Mouse (Mus musculus) ES-E14 (cell line): Measurements from ENCODE around the gene Tmem209. TPM values are rescaled to one million over a fixed set of nuclear protein-coding genes. Genes with fewer than 3 reads are reported as not detected.
A peak's percentile ranks its signal among the peaks of the same experiment; 100 is the strongest.

Experiments used
- DNase-seq: peaks from one replicate; pipeline ENCODE4 v3.0.0-alpha.2; 2013; ENCODE audit warnings: low read depth, low spot score
- H3K27ac ChIP-seq: 2 replicates; pipeline ENCODE4 v1.5.1; 2012; ENCODE audit warnings: low read depth, mild to moderate bottlenecking, low read length, moderate library complexity, mixed read lengths; ENCODE audit not compliant: poor library complexity, insufficient read depth, severe bottlenecking
- H3K36me3 ChIP-seq: 2 replicates; pipeline ENCODE4 v1.6.1; 2012; ENCODE audit warnings: mild to moderate bottlenecking, low read length, moderate library complexity, mixed read lengths; ENCODE audit not compliant: control insufficient read depth, poor library complexity, insufficient read depth, severe bottlenecking
- H3K4me1 ChIP-seq, 2 experiments: fragments of 150-350 bp in 1 of 2; sonication (generic) in 1 of 2; 2 replicates each; pipeline ENCODE4 v1.6.1; 2012; ENCODE audit warnings: low read length in 2 of 2, mild to moderate bottlenecking in 1 of 2, mixed read lengths in 1 of 2; ENCODE audit not compliant: control insufficient read depth in 2 of 2, insufficient read depth in 2 of 2, poor library complexity in 1 of 2
- H3K4me3 ChIP-seq, 2 experiments: fragments of 150-350 bp in 1 of 2; sonication (generic) in 1 of 2; 2 replicates each; pipeline ENCODE4 v1.5.1; 2012; ENCODE audit warnings: low read length in 2 of 2, low read depth in 1 of 2, mild to moderate bottlenecking in 1 of 2, mixed read lengths in 1 of 2; ENCODE audit not compliant: insufficient read depth in 1 of 2, poor library complexity in 1 of 2, severe bottlenecking in 1 of 2
- H3K9ac ChIP-seq: 2 replicates; pipeline ENCODE4 v1.6.1; 2012; ENCODE audit warnings: low read depth, mild to moderate bottlenecking, low read length, mixed read lengths; ENCODE audit not compliant: poor library complexity, insufficient read depth, severe bottlenecking
- H3K9me3 ChIP-seq: fragments of 150-350 bp; sonication (generic); 2 replicates; pipeline ENCODE4 v1.6.1; 2012; ENCODE audit warnings: low read depth, mild to moderate bottlenecking, low read length; ENCODE audit not compliant: control insufficient read depth, insufficient read depth
- CHD2 ChIP-seq: IDR thresholded peaks from 2 replicates; pipeline ENCODE4 v1.6.1; 2014; ENCODE audit warnings: mild to moderate bottlenecking, low read depth, low read length, inconsistent platforms
- HCFC1 ChIP-seq: IDR thresholded peaks from 2 replicates; pipeline ENCODE4 v1.6.1; 2012; ENCODE audit warnings: low read length, inconsistent platforms, borderline replicate concordance; ENCODE audit not compliant: insufficient read depth
- MAFK ChIP-seq: IDR thresholded peaks from 2 replicates; pipeline ENCODE4 v1.6.1; 2014; ENCODE audit warnings: mild to moderate bottlenecking, low read depth, low read length, inconsistent platforms; ENCODE audit not compliant: insufficient read depth
- ZC3H11A ChIP-seq: IDR thresholded peaks from 2 replicates; pipeline ENCODE4 v1.6.1; 2012; ENCODE audit warnings: low read depth, mild to moderate bottlenecking, inconsistent platforms, low read length, borderline replicate concordance
- ZNF384 ChIP-seq: IDR thresholded peaks from 2 replicates; pipeline ENCODE4 v1.6.1; 2012; ENCODE audit warnings: low read depth, low read length, inconsistent platforms
- in situ Hi-C, 2 experiments: fragments of 600-800 bp; cut with MboI; formaldehyde crosslinking; loops; one replicate each; pipeline ENCODE4 v1.15.1; 2025; ENCODE audit warnings: low sequenced_read_pairs in 2 of 2, inconsistent platforms in 1 of 2; ENCODE audit not compliant: unreplicated experiment in 2 of 2
- total RNA-seq: library from RNA; depleted of rRNA; stranded (reverse); fragments of 300-350 nt; gene quantifications from 2 replicates; pipeline ENCODE4 v1.2.3, GENCODE M21; 2012

Tmem209 gene
- total RNA-seq, 1 experiment, result 104 TPM

DNA sequence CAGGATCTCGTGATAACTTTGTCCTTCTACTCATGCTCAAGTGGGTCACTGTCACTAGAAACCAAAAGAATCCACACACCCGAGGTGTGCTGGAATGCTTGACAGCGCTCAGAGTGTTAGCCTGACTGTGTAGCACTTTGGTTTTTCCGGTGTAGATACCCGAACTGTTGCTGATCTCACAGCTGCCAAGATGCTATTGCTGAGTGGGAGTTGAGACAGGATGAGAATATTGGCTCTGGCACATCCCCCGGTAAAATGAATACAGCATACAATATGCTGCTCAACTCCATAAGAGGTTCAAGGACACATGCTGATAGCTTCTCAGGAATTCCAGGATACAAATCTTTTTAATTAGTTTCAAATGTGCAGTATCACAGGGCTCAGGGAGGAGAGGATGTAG is 19.2 kb upstream of the Tmem209 start:
- no peak for DNase-seq
- no peak for TF ChIP-seq ZC3H11A
- no peak for TF ChIP-seq ZNF384
- no peak for TF ChIP-seq MAFK
- no peak for TF ChIP-seq CHD2
- no peak for TF ChIP-seq HCFC1
- H3K4me1 ChIP-seq, result peaks cover 10 to 23% of the 10 kb centered on the region in 2 experiments; a peak in 3 of 4 replicates
- H3K9me3 ChIP-seq, result no peaks in the 10 kb centered on the region
- H3K36me3 ChIP-seq, result no peaks in the 10 kb centered on the region
- no peak overlapping the region for H3K9ac ChIP-seq
- no peak overlapping the region for H3K4me3 ChIP-seq
- H3K27ac ChIP-seq, result no peak overlapping the region
- in situ Hi-C loops, result no loop called here

- in situ Hi-C loops, result no loop called here
- Histone ChIP-seq H3K4me3 (peak overlapping the region; percentile 34 to 35), H3K9me3 (no peaks in the 10 kb centered on the region), H3K36me3 (no peaks in the 10 kb centered on the region), H3K9ac (peak overlapping the region; percentile 73), H3K4me1 (peaks cover 10 to 26% of the 10 kb centered on the region in 2 experiments; a peak in 3 of 4 replicates), H3K27ac (peak overlapping the region; percentile 94)
- peak; percentile 37 for DNase-seq
- TF ChIP-seq HCFC1, result no peak
- TF ChIP-seq ZNF384, result no peak
- no peak for TF ChIP-seq MAFK
Observed at GRCm38 (mm10) chr6:30526586-30527515, 17.3 kb upstream of the Tmem209 start.

DNA sequence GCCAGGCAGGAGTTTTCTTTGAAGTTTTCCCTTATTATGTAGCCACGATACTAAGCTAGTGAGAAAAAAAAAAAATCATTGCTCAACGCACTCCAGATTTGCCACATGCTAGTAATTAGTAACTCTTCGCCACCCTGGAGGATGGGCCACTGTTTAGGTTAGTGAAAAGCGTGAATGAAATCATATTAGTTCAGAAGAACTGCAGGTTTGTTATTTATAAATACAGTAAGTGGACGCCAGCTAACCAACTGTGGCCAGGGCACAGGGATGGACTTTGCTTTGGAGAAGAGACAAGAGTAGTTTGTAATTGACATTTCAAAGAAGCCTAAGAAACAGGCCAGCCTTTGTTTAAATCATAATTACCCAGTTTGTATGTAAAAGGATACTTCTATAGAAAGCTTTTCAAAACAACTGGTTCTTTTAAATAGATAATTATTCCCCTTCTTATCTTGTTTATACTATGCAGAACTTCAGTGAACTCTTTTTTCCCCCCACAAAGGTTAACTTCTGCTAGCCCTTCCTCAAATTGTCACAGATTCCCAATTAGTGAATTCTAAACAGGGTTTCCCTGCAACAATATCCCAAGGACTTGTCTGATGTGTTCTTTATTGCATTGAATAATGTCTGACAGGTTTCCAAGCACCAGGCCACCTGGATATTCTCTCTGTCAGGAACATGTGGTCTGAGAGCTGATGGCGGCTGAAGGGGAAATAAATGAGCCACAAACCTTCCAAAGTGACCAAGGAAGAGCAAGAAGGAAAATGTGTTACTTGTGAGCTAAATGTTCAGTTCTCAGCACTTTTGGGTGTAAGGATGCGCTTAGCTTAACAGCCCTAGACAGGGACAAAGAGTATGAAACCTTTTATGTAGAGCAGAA is 16.1 kb upstream of the Tmem209 start:
- no peaks in the 10 kb centered on the region for H3K36me3 ChIP-seq
- peak overlapping the region; percentile 43; the same call in 1 of the 2 replicates for H3K9ac ChIP-seq
- no peaks in the 10 kb centered on the region for H3K9me3 ChIP-seq
- no peak overlapping the region for H3K4me3 ChIP-seq
- H3K27ac ChIP-seq, result peak overlapping the region; percentile 24; the same call in 1 of the 2 replicates
- peaks cover 10 to 26% of the 10 kb centered on the region in 2 experiments; a peak in 3 of 4 replicates for H3K4me1 ChIP-seq
- TF ChIP-seq HCFC1, result no peak
- TF ChIP-seq MAFK, result no peak
- no peak for TF ChIP-seq CHD2
- no peak for TF ChIP-seq ZNF384
- TF ChIP-seq ZC3H11A, result no peak
- no peak for DNase-seq
- in situ Hi-C loops, result no loop called here

- TF ChIP-seq ZNF384, result no peak
- TF ChIP-seq MAFK, result no peak
- TF ChIP-seq CHD2, result no peak
- TF ChIP-seq HCFC1, result no peak
- no peak for TF ChIP-seq ZC3H11A
- in situ Hi-C loops, result no loop called here
- no peak for DNase-seq
- no peak overlapping the region for H3K27ac ChIP-seq
- no peak overlapping the region for H3K4me3 ChIP-seq
- no peaks in the 10 kb centered on the region for H3K36me3 ChIP-seq
- peaks cover 0 to 8% of the 10 kb centered on the region in 2 experiments; a peak in 2 of 4 replicates for H3K4me1 ChIP-seq
- H3K9me3 ChIP-seq, result no peaks in the 10 kb centered on the region
- H3K9ac ChIP-seq, result no peak overlapping the region
Observed at GRCm38 (mm10) chr6:30520400-30520799, 10.8 kb upstream of the Tmem209 start.
